Mouse (Mus musculus) lung, adult 18-20 months (tissue): ENCODE data around the gene Ccl11.

Experiments
- DNase-seq, 2 experiments: peaks; one replicate each; pipeline ENCODE4 v3.0.0; 2022; ENCODE audit warnings: mixed read lengths in 2 of 2

Gene Ccl11

GRCm38 (mm10) chr11:82062226-82062625, 4.6 kb downstream of the Ccl11 start:
- DNase-seq: no peak

GRCm38 (mm10) chr11:82063454-82063853, 5.8 kb downstream of the Ccl11 start:
- DNase-seq: no peak

GRCm38 (mm10) chr11:82066953-82067571, 9.4 kb downstream of the Ccl11 start:
- DNase-seq: no peak

- no peak for DNase-seq
Measured at GRCm38 (mm10) chr11:82071076-82071475, 13.5 kb downstream of the Ccl11 start.

- DNase-seq: no peak
Measured at GRCm38 (mm10) chr11:82072374-82072773, 14.8 kb downstream of the Ccl11 start.

GRCm38 (mm10) chr11:82072984-82073383, 15.4 kb downstream of the Ccl11 start:
- peak; percentile 9 to 14 for DNase-seq

GRCm38 (mm10) chr11:82073686-82074085, 16.1 kb downstream of the Ccl11 start:
- no peak for DNase-seq

- DNase-seq: no peak
Measured at GRCm38 (mm10) chr11:82077031-82077430, 19.4 kb downstream of the Ccl11 start.

GRCm38 (mm10) chr11:82078136-82078730, 20.6 kb downstream of the Ccl11 start:
- no peak for DNase-seq

GRCm38 (mm10) chr11:82080865-82081264, 23.2 kb downstream of the Ccl11 start:
- no peak for DNase-seq

- DNase-seq: no peak
Measured at GRCm38 (mm10) chr11:82084360-82084759, 26.7 kb downstream of the Ccl11 start.

- no peak for DNase-seq
Measured at GRCm38 (mm10) chr11:82099511-82100323, 42.1 kb downstream of the Ccl11 start.

- no peak for DNase-seq
Measured at GRCm38 (mm10) chr11:82101087-82101486, 43.5 kb downstream of the Ccl11 start.

- DNase-seq: no peak
Measured at GRCm38 (mm10) chr11:82101529-82101928, 43.9 kb downstream of the Ccl11 start, which contains the start of gene Ccl12. Gene Ccl12, plus strand, starts transcription at chr11:82101845.

- no peak for DNase-seq
Measured at GRCm38 (mm10) chr11:82109611-82110010, 52.0 kb downstream of the Ccl11 start.

- DNase-seq: no peak
Measured at GRCm38 (mm10) chr11:82110372-82111248, 53.0 kb downstream of the Ccl11 start.
